Mouse (Mus musculus) heart, postnatal 36 days (tissue): ENCODE data around the gene Ppp1ca. TPM values are rescaled to one million over a fixed set of nuclear protein-coding genes. Genes with fewer than 3 reads are reported as not detected.

Source experiments
- DNase-seq, 2 experiments: peaks; one replicate each; pipeline ENCODE4 v3.0.0; 2021 to 2022
- intact Hi-C: fragments of 180-260 bp; cut with DNase I; formaldehyde crosslinking; loops from one replicate; pipeline ENCODE4 v1.15.1; 2025
- total RNA-seq, 2 experiments: library from RNA; stranded (reverse); gene quantifications; 2 replicates each; pipeline ENCODE4 v1.2.3; 2021

Gene Ppp1ca
- 100 to 1,000 TPM; 326 to 332 TPM for total RNA-seq

DNA sequence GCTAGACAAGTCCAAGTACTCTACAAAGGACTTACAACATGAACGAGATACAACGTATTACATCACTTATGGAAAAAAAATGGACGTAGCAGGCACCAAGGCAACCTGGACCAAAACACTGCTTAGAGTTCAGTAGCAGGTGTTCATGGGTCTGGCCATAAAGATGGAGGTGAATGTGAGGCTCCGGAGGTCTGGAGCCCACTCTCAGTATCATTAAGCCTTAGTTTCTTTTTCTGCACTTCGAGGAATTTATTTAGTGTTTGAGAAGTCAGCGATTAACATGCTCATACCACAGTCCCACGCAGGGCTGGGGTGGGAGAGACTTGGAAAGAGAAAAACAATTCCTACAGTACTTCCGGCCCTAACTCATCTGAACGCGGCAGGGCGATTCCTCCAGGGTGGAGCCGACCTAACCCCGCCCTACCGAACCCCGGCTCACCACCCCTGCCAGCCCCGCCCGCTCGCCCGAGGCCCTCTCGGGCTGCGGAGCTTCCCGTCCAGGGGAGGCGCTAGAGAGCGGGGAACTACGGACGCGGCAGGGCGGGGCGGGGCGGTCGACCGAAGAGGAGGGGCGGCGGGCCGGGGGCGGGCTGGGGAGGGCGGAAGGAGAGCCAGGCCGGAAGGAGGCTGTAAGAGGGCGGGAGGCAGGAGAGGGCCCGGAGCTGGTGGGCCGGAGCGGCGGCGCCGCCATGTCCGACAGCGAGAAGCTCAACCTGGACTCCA lies at the start of gene Ppp1ca:
Gene Ppp1ca (plus strand): TSS at position 538 of the 723 bp plus-strand sequence.
- intact Hi-C loops, result loop anchor here (1.0 kb wide), 2 partner anchors 22 to 42 kb away; no protein-coding TSS in a partner anchor
- peak; percentile 97 for DNase-seq

DNA sequence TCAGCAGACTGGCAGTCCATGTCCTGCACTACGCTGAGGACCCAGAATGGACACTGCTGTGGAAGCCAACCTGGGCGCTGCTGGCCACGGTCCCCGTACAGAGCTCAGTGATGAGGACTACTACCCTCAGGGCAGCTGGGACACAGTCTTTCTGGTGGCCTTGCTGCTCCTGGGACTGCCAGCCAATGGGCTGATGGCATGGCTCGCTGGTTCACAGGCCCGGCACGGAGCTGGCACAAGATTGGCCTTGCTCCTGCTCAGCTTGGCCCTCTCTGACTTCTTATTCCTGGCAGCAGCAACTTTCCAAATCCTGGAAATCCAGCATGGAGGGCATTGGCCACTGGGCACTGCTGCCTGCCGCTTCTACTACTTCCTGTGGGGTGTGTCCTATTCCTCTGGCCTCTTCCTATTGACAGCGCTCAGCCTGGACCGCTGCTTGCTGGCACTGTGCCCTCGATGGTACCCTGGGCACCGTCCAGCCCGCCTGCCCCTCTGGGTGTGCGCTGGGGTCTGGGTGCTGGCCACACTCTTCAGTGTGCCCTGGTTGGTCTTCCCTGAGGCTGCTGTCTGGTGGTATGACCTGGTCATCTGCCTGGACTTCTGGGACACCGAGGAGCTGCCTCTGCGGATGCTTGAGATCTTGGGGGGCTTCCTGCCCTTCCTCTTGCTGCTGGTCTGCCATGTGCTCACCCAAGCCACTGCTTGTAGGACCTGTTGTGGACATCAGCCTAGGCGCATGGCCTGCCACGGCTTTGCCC lies 49.3 kb upstream of the Ppp1ca start:
- intact Hi-C loops, result no loop called here

DNA sequence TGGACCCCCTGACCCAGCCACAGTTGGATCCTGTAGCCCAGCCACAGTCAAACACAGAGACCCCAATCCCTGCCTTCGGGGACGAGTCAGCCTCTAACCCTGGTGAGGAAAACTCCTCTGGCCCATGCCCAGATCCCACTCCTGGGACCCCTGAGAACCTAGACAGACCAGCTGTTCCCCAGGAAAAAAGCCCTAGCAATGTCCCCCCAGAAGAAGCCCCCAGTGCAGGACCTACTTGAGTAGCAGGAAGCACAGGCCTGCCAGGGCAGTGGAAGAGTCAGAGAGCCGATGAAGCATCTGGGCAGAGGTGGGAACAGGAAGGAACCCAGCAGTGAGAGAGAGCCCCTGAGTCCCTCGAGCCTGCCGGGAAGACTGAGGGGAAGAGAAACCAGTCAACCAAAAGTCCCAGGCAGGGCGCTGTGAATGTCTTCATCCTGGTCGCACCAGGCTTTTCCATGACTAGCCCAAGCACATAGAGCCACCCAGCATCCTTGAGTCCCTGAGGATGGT lies 48.1 kb upstream of the Ppp1ca start, which contains the start of gene Cabp4:
Gene Cabp4 (minus strand): TSS at position 275 of the 510 bp plus-strand sequence.
- DNase-seq, result no peak
- intact Hi-C loops, result no loop called here

More for the DNA sequence above, 49.3 kb upstream of the Ppp1ca start:
- no peak for DNase-seq

DNA sequence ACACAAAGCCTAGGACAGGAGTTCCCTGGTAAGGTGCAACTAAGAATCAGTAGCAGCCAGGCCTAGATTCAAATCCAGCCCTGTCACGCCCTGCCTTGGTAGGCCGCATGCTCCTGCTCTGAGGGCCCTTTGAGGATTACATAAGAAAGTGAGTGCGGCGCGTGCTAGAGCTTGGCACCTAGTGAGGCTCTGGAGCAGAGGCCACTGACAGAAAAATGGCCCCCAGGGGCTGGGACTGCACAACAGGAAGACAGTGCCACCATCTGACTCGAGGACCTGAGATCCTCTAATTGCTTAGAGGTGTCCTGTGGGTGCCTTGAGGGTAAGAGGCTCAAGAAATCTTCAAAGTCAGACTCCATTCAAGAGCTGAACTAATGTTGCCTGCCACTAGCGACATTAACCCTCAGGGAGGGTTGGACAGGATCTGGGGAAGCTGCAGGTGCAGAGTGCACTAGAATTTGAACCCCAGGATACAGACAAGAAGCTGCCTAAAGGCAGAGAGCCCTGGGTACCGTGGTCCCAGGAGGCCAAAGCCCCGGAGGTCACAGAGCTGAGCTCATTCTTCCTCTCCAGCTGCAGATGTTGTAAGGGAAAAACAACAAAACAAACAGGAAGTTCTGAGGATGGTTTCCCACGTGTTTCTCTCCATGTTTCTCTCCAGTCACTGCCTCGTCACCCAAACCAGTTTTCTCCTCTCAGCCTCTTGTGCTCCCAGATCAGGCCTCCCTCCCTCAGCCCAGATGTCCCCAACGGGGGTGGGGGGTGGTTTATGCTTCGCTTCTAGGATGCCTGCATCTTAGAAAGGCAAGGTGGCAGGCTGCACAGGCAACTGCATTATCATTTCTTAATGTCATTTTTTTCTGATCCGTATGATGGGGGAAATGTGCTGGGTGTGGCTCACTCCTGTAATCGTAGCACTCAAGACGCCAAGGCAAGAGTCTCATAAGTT lies 47.0 kb upstream of the Ppp1ca start:
- intact Hi-C loops, result no loop called here
- no peak for DNase-seq

DNA sequence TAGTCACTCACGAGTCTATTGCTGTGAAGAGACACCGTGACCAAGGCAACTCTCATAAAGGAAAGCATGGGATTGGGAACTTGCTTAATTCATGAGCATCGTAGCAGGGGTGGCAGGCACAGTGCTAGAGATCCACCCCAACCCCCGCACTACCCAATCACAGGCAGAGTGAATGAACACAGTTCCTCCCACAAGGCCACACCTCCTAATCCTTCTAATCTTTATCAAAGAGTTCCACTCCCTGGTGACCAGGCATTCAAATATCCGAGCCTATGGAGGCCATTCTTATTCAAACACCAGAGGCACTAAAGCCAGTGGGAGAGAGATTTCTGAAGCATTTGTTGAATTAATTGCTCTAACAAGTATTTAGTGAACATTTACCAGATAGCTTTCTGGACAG lies 45.9 kb upstream of the Ppp1ca start:
- DNase-seq, result no peak
- intact Hi-C loops, result no loop called here

DNA sequence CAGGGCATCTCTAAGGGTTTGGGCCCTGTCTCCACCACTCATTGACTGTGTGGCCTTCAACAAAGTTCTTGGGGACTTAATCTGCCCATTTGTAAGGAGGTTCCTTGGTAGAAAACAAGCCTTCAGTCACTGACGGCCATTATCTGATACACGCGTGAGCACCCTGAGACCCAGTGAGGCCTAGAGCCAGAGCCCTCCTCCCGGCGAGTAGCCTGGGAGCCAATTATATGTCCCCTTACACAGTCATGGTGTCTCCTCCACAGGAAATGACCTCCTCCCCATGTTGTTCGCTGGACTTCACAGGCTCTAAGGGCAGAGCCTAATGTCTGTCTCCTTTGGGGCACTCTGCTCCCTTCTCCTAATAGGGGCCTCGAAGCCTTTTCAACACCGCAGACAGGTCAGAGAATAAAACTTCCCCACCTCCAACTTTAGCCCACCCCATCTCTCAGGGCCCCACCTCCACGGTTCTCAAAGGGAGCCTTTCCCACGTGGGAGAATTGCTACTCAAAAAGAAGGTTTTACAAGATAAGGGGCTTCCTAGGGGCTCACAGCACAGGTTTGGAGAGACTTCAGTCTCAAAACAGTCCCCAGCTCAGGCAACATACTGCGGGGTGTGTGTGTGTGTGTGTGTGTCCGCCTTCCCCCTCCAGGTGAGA lies 45.4 kb upstream of the Ppp1ca start:
- intact Hi-C loops, result no loop called here
- DNase-seq, result no peak

DNA sequence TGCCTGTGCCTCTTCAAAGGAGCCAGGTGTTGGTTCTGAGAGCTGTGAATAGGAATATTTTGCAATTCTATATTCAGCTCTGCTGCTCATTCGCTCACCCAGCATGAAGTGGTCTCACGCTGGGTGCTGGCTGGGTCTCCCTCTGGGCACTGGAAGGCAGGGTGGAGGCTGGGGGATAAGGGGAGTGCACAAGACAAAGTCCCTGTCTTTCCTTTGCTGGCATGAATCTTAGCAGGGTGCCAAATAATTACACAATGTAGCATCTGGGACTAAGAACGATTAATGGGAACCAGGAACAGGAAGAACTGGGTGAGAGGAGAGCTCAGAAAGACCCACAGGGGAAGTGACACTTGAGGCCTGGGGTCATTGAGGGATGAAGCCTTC lies 44.9 kb upstream of the Ppp1ca start:
- intact Hi-C loops, result no loop called here

DNA sequence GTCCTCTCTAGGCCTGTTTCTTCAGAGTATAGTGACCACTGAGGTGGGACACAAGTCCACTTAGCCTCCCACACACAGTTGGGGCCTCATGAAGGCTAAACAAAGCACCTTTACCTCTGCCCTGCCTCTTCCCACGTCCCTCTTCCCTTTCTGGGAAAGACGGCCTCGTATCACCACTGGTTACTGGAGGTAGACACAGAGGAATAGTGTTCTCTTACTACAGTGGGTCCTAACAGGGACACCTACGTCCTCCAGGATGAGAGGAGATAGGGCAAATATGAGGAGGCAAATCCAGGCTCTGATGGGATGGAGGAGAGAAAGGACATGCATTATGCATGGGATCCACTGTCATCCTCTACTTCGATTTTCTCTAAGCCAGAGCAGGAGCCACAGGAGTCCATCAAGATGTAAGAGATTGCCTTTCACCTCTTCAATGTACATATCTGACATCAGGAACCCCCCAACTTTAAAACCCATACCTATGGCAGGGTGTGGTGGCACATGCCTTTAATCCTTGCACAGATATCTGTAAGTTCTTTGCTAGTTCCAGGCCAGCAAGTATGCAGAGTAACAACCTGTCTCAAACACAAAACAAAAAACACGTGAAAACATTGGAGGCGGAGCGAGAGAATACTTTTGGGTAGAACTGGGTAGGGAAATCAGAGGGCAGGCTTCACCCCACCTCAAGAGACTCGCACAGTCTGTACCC lies 43.9 kb upstream of the Ppp1ca start:
- no peak for DNase-seq
- intact Hi-C loops, result loop anchor here (1.0 kb wide), 1 partner anchor 22 kb away; no protein-coding TSS in a partner anchor

More for the DNA sequence above, 44.9 kb upstream of the Ppp1ca start:
- no peak for DNase-seq

DNA sequence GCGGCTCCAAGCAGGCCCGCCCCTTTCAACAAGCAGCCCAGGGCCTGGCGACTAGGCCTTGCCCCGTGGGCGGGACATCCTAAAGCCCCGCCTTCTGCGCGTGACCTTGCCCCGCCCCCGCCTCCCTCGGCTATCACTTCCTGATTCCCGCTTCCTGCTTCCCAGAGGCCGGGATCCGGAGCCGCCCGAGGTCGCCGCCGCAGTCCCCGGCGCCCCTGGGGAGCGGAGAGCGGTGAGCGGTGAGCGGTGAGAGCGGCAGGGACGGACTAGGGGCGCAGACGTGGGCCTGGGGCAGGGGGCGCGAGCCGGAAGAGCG lies 43.4 kb upstream of the Ppp1ca start, which contains the start of gene Coro1b:
Gene Coro1b (plus strand): TSS at position 129 of the 316 bp plus-strand sequence.
- DNase-seq, result peak; percentile 99 to 100
- intact Hi-C loops, result loop anchor here (1.0 kb wide), 1 partner anchor 22 kb away; no protein-coding TSS in a partner anchor

DNA sequence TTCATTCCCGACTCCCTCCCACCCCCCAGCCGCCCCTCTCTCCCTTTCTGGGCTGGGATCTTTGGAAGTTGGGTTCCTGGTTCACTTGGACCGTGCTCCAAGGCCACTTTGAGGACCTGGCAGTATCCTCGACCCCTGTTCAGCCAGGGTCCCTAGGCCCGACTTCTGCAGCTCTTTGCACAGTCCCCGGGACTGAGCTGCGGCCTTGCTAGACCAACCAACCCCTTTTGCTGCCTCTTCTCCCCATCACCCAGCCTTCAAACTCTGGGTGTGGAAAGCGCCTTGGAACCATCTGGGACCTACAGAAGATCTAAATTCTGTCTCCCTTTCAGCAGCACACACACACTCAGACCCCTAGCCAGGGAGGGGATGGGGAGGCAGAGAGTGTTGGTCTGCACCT lies 43.0 kb upstream of the Ppp1ca start:
- intact Hi-C loops, result loop anchor here (1.0 kb wide), 2 partner anchors 23 to 43 kb away; partner anchors contain the start of gene Ppp1ca
- peak in 1 of 2 experiments; percentile 33 for DNase-seq

DNA sequence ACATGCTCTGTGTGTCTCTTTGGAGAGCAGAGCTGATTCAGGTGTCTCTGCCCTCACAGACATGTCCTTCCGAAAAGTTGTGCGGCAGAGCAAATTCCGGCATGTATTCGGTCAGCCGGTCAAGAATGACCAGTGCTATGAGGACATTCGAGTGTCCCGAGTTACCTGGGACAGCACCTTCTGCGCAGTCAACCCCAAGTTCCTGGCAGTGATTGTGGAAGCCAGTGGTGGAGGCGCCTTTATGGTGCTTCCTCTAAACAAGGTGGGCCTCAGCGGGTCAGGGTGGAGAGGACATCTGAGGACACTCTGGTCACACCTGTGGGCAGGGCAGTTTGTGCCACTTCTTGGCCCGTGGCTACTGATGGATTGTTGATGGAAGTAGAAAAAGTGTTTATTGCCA lies 42.6 kb upstream of the Ppp1ca start:
- intact Hi-C loops, result loop anchor here (1.0 kb wide), 1 partner anchor 43 kb away; the partner anchor contains the start of gene Ppp1ca
- no peak for DNase-seq

DNA sequence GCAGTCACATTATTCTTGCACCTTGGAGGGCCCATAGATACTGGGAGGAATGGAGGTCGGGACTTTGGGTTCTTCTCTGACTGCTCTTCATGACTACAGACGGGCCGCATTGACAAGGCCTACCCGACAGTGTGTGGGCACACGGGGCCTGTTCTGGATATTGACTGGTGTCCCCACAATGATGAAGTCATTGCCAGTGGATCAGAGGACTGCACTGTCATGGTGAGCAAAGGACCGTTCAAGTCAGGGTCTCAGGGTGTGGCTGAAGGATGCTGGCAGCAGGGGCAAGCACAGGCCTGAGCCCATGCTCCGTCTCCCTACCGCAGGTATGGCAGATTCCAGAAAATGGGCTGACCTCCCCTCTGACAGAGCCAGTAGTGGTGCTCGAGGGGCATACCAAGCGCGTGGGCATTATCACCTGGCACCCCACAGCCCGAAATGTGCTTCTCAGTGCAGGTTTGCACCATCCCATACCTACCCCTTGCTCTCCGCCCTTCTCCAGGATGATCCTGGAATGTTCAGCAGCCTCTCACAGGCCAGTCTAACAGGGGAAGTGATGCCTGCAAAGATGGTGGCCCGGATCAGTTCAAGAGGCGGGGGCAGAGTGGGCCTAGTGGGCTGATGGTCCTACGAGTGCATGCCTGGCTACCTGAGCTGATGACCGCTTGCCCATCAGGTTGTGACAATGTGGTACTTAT lies 42.0 kb upstream of the Ppp1ca start:
- intact Hi-C loops, result loop anchor here (1.0 kb wide), 1 partner anchor 42 kb away; the partner anchor contains the start of gene Ppp1ca

DNA sequence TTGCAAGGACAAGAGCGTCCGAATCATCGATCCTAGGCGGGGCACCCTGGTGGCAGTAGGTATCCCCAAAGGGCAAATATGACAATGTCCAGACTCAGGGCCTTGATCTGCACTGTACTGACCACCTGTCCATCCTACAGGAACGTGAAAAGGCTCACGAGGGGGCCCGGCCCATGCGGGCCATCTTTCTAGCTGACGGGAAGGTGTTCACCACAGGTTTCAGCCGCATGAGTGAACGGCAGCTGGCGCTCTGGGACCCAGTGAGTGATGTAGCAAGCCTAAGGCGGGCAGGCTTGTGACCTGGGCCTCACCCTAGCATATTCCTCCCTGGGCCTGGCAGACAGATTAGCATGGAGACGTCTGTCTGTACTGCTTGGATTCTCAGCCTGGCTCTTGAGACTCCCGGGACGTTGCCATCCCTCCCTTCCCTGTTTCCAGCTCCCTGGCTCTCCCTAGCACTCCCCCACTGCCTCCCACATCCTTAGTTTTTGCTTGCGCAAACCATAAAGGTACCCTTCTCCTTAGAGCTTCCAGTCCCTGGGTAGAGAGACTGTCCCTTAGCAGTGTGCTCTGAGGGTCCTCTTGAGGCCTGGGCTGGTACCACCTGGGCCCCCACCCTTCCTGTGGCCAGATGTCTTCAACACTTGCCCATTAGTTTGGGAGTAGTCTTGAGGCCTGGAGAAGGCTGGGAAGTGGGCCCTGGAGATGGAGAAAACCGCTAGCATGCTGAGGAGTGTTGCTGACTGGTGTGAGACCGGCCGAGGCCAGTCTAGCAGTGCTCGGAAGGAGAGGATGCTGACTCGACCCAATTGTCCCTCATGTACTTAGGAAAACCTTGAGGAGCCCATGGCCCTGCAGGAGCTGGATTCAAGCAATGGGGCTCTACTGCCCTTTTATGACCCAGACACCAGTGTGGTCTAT lies 41.0 kb upstream of the Ppp1ca start:
- intact Hi-C loops, result no loop called here
- DNase-seq, result no peak

More for the DNA sequence above, 42.0 kb upstream of the Ppp1ca start:
- no peak for DNase-seq

DNA sequence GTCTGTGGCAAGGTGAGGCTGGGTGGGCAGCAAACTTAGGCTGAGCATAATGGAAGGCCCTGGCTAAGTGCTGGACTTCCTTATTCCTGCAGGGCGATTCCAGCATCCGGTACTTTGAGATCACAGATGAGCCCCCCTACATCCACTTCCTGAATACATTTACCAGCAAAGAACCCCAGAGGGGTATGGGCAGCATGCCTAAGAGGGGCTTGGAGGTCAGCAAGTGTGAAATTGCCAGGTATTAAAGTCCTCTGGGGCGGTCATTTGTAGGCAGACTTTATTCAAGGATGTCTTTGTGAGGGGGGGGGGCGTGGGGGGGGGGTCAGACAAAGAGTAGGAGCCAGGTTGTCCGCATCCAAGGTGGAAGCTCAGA lies 40.4 kb upstream of the Ppp1ca start:
- intact Hi-C loops, result no loop called here
- DNase-seq, result no peak

DNA sequence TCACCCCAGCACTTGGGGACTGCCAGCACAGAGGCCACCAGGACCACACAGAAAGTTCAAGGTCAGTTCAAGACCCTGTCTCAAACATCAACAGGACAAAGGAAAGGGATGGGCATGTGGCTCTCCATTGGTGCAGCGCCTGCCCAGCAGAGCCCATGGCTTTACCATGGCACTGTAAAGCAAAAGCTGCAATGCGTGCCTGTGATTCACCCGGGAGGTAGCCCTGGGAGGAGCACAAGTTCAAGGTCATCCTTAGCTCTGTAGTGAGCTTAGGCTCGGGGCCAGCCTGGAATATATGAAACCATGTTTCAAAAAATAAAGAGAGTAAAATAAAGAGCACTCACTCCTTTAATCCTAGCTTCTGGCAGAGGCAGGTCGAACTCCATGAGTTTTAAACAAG lies 40.0 kb upstream of the Ppp1ca start:
- intact Hi-C loops, result no loop called here
- DNase-seq, result no peak

DNA sequence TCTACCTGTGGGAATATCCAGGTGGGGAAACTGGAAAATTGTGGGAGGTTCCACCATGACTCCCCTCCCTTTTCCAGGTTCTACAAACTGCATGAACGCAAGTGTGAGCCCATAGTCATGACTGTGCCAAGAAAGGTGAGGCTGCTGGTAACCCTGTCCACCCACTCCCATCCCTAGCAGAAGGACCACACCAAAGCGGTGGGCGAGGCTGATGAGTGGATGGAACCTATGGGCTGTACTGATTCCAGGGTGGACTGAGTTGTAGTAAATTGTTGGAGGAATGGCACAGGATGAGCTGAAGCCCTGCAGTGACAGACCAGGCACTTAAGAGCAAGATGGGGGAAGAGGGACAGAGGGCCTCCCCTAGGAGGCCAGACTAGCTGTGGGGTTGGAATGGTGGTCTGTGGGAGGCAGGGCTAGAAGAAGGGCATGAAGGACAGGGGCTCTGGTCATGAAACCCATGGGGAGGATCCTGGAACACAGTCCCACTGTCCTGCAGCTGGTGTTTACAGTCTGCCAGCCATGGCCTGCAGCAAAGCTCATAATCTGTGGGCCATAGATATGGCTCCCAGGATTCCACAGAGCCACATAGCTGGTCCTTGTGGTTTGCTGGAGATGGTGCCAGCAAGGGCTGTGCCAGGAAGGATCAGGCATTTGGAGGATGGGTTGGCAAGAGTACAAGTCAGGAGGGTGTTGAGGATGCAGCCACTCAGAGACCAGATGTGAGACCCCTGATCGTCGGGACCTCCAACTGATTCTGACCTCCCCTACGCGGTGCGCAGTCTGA lies 39.2 kb upstream of the Ppp1ca start:
- DNase-seq, result no peak
- intact Hi-C loops, result no loop called here

DNA sequence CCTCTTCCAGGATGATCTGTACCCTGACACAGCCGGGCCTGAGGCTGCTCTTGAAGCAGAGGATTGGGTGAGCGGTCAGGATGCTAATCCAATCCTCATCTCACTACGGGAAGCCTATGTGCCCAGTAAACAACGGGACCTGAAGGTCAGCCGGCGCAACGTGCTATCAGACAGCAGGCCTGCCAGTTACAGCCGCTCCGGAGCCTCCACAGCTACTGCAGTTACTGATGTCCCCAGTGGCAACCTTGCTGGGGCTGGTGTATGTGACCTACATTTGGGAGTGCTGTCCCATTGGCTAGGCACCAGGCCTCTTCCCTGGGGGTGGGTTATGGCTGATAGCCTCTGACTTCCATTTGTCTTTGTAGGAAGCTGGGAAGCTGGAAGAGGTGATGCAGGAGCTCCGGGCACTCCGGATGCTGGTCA lies 38.6 kb upstream of the Ppp1ca start, which contains the start of gene Ptprcap:
Gene Ptprcap (plus strand): TSS at position 373 of the 423 bp plus-strand sequence.
- intact Hi-C loops, result no loop called here
- no peak for DNase-seq
